Comparison of ENCODE assay signal across 8 mouse cellular contexts in the genomic region with DNA sequence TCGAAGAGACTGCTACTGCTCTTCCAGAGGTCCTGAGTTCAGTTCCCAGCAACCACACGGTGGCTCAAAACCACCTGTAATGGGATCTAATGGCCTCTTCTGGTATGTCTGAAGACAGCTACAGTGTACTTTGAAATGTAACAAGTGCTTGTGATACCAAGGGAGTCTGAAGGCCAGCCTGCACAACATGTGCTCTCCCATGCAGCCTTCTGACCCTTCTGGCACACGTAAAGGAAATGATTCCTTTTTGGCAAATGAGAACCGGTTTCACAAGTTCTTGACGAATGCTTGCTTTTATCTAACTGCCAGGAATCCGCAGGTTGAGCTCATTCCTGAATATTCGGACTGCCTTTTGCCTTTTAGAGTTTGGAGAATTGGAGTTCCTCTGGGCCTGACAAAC. TPM values are rescaled to one million over a fixed set of nuclear protein-coding genes. Genes with fewer than 3 reads are reported as not detected.
DNase-seq lines count a peak whose midpoint lies in the region; ATAC-seq and TF ChIP-seq lines count a peak whose summit lies in the region.

No protein-coding gene starts in this region.

- no peak for TF ChIP-seq CTCF in forebrain, postnatal 0 days (IDR thresholded peaks at IDR 0.05; ENCODE audit: low read depth)

- peak overlapping the region; percentile 51 for H3K4me2 ChIP-seq in forebrain, postnatal 0 days (ENCODE audit: low read depth)
- peak overlapping the region; percentile 76 for H3K4me2 ChIP-seq in limb, embryonic 13.5 days (replicated peaks)
- peak overlapping the region; percentile 59 for H3K4me2 ChIP-seq in neural tube, embryonic 12.5 days (replicated peaks)

- no peaks in the 10 kb centered on the region for H3K27me3 ChIP-seq in megakaryocyte, embryonic 14.5 days (replicated peaks)
- H3K27me3 ChIP-seq in forebrain, postnatal 0 days (ENCODE audit: insufficient read depth, low read length), result no peaks in the 10 kb centered on the region
- H3K27me3 ChIP-seq in limb, embryonic 13.5 days, result no peaks in the 10 kb centered on the region
- no peaks in the 10 kb centered on the region for H3K27me3 ChIP-seq in neural tube, embryonic 12.5 days (replicated peaks)

- H3K9ac ChIP-seq in forebrain, postnatal 0 days, result peak overlapping the region; percentile 47
- H3K9ac ChIP-seq in limb, embryonic 13.5 days, result peak overlapping the region; percentile 76
- peak overlapping the region; percentile 42; the same call in 1 of the 2 replicates for H3K9ac ChIP-seq in neural tube, embryonic 12.5 days

- H3K9me3 ChIP-seq in megakaryocyte, embryonic 14.5 days, result no peaks in the 10 kb centered on the region
- no peaks in the 10 kb centered on the region for H3K9me3 ChIP-seq in forebrain, postnatal 0 days (ENCODE audit: low read length)
- no peaks in the 10 kb centered on the region for H3K9me3 ChIP-seq in limb, embryonic 13.5 days
- H3K9me3 ChIP-seq in neural tube, embryonic 12.5 days, result no peaks in the 10 kb centered on the region

- ATAC-seq in megakaryocyte, adult 5-6 weeks (ENCODE audit: poor library complexity, severe bottlenecking), result no peak
- ATAC-seq in forebrain, postnatal 0 days, result no peak
- no peak for ATAC-seq in limb, embryonic 13.5 days (ENCODE audit: low FRiP score, low read depth)
- ATAC-seq in neural tube, embryonic 12.5 days (ENCODE audit: low FRiP score, low read depth), result no peak

- no peak for DNase-seq in forebrain, postnatal 0 days
- no peak for DNase-seq in adrenal gland, adult 18-20 months (ENCODE audit: low spot score in 2 of 2)
- no peak for DNase-seq in adrenal gland, postnatal 25 days
- DNase-seq in urinary bladder, postnatal 25 days (ENCODE audit: low spot score), result no peak

- H3K36me3 ChIP-seq in megakaryocyte, embryonic 14.5 days (replicated peaks; ENCODE audit: low read length), result no peaks in the 10 kb centered on the region
- no peaks in the 10 kb centered on the region for H3K36me3 ChIP-seq in forebrain, postnatal 0 days (ENCODE audit: insufficient read depth)
- H3K36me3 ChIP-seq in limb, embryonic 13.5 days, result no peaks in the 10 kb centered on the region
- no peaks in the 10 kb centered on the region for H3K36me3 ChIP-seq in neural tube, embryonic 12.5 days

- 52% methylated on average over 7 of the region's 7 CpGs for WGBS in forebrain, postnatal 0 days
- 34% methylated on average over 7 of the region's 7 CpGs for WGBS in limb, embryonic 13.5 days
- 55% methylated on average over 7 of the region's 7 CpGs for WGBS in neural tube, embryonic 12.5 days

- no peak overlapping the region for H3K27ac ChIP-seq in forebrain, postnatal 0 days (ENCODE audit: low read depth, low read length)
- peak overlapping the region; percentile 83; the same call in 1 of the 2 replicates for H3K27ac ChIP-seq in limb, embryonic 13.5 days
- no peak overlapping the region for H3K27ac ChIP-seq in neural tube, embryonic 12.5 days

- peaks cover 54% of the 10 kb centered on the region for H3K4me1 ChIP-seq in megakaryocyte, embryonic 14.5 days
- 0 out of 2 replicates have a peak, but pooled peaks cover 3% of the 10 kb centered on the region for H3K4me1 ChIP-seq in forebrain, postnatal 0 days (ENCODE audit: insufficient read depth)
- peaks cover 16% of the 10 kb centered on the region for H3K4me1 ChIP-seq in limb, embryonic 13.5 days
- peaks cover 10% of the 10 kb centered on the region for H3K4me1 ChIP-seq in neural tube, embryonic 12.5 days

- peak overlapping the region; percentile 92 for H3K4me3 ChIP-seq in megakaryocyte, embryonic 14.5 days (replicated peaks)
- peak overlapping the region; percentile 27; the same call in 1 of the 2 replicates for H3K4me3 ChIP-seq in forebrain, postnatal 0 days (ENCODE audit: low read depth, low read length)
- H3K4me3 ChIP-seq in limb, embryonic 13.5 days, result peak overlapping the region; percentile 46
- 0 out of 2 replicates have a peak overlapping the region, but pooled peaks have one; percentile 24 for H3K4me3 ChIP-seq in neural tube, embryonic 12.5 days

RNA-seq across cellular contexts. Expression of a gene that starts 4.4 kb away (rescaled TPM):
- polyA plus RNA-seq in megakaryocyte, embryonic 14.5 days (2012; ENCODE audit: insufficient read depth, low replicate concordance), result 44.8 and 144 TPM in 2 replicates
- 45.3 and 50.5 TPM in 2 replicates for total RNA-seq in megakaryocyte, adult 5-6 weeks (2015)
- total RNA-seq in megakaryocyte, adult 5-6 weeks (2017), result 38.1 and 52.6 TPM in 2 replicates
- total RNA-seq in forebrain, postnatal 0 days (2014; rRNA removed), result 66.5 and 81.2 TPM in 2 replicates
- polyA plus RNA-seq in forebrain, postnatal 0 days (2015; fragmentation: Nextera tagmentation; extraction: Ambion mirVana), result 118 and 155 TPM in 2 replicates
- 129 and 141 TPM in 2 replicates for polyA plus RNA-seq in limb, embryonic 13.5 days (2015; fragmentation: Nextera tagmentation; extraction: Ambion mirVana)
- 121 and 122 TPM in 2 replicates for polyA plus RNA-seq in neural tube, embryonic 12.5 days (2016; fragmentation: Nextera tagmentation; extraction: Ambion mirVana)
- total RNA-seq in adrenal gland, adult 18-20 months (2021), result 10 to 100 TPM; 53.3 to 68.6 TPM
- 68.0 and 76.9 TPM in 2 replicates for total RNA-seq in adrenal gland, postnatal 25 days (2021)

RNA-seq across cellular contexts. Expression of a gene that starts 8.5 kb away (rescaled TPM):
- polyA plus RNA-seq in megakaryocyte, embryonic 14.5 days (2012; ENCODE audit: insufficient read depth, low replicate concordance), result 373 and 587 TPM in 2 replicates
- total RNA-seq in megakaryocyte, adult 5-6 weeks (2015), result 319 and 341 TPM in 2 replicates
- 548 and 571 TPM in 2 replicates for total RNA-seq in megakaryocyte, adult 5-6 weeks (2017)
- 324 and 364 TPM in 2 replicates for total RNA-seq in forebrain, postnatal 0 days (2014; rRNA removed)
- polyA plus RNA-seq in forebrain, postnatal 0 days (2015; fragmentation: Nextera tagmentation; extraction: Ambion mirVana), result 350 and 374 TPM in 2 replicates
- 415 TPM in 2 replicates for polyA plus RNA-seq in limb, embryonic 13.5 days (2015; fragmentation: Nextera tagmentation; extraction: Ambion mirVana)
- 734 and 808 TPM in 2 replicates for polyA plus RNA-seq in neural tube, embryonic 12.5 days (2016; fragmentation: Nextera tagmentation; extraction: Ambion mirVana)
- total RNA-seq in adrenal gland, adult 18-20 months (2021), result 100 to 1,000 TPM; 254 to 336 TPM
- total RNA-seq in adrenal gland, postnatal 25 days (2021), result 304 and 331 TPM in 2 replicates

RNA-seq across cellular contexts. Expression of a gene that starts 20.6 kb away (rescaled TPM):
- polyA plus RNA-seq in megakaryocyte, embryonic 14.5 days (2012; ENCODE audit: insufficient read depth, low replicate concordance), result 12.9 and 15.1 TPM in 2 replicates
- total RNA-seq in megakaryocyte, adult 5-6 weeks (2015), result 50.8 and 63.1 TPM in 2 replicates
- total RNA-seq in megakaryocyte, adult 5-6 weeks (2017), result 19.2 and 35.5 TPM in 2 replicates
- total RNA-seq in forebrain, postnatal 0 days (2014; rRNA removed), result 70.7 and 88.2 TPM in 2 replicates
- 74.4 and 75.9 TPM in 2 replicates for polyA plus RNA-seq in forebrain, postnatal 0 days (2015; fragmentation: Nextera tagmentation; extraction: Ambion mirVana)
- polyA plus RNA-seq in limb, embryonic 13.5 days (2015; fragmentation: Nextera tagmentation; extraction: Ambion mirVana), result 51.8 and 56.1 TPM in 2 replicates
- polyA plus RNA-seq in neural tube, embryonic 12.5 days (2016; fragmentation: Nextera tagmentation; extraction: Ambion mirVana), result 57.6 and 57.7 TPM in 2 replicates
- total RNA-seq in adrenal gland, adult 18-20 months (2021), result 10 to 100 TPM; 30.0 to 47.2 TPM
- total RNA-seq in adrenal gland, postnatal 25 days (2021), result 54.7 and 55.8 TPM in 2 replicates

RNA-seq across cellular contexts. Expression of a gene that starts 30.6 kb away (rescaled TPM):
- polyA plus RNA-seq in megakaryocyte, embryonic 14.5 days (2012; ENCODE audit: insufficient read depth, low replicate concordance), result 10.1 and 21.6 TPM in 2 replicates
- total RNA-seq in megakaryocyte, adult 5-6 weeks (2015), result 8.5 and 10.3 TPM in 2 replicates
- 5.8 and 9.0 TPM in 2 replicates for total RNA-seq in megakaryocyte, adult 5-6 weeks (2017)
- 5.6 and 7.9 TPM in 2 replicates for total RNA-seq in forebrain, postnatal 0 days (2014; rRNA removed)
- polyA plus RNA-seq in forebrain, postnatal 0 days (2015; fragmentation: Nextera tagmentation; extraction: Ambion mirVana), result 6.7 and 8.4 TPM in 2 replicates
- polyA plus RNA-seq in limb, embryonic 13.5 days (2015; fragmentation: Nextera tagmentation; extraction: Ambion mirVana), result 16.7 and 17.1 TPM in 2 replicates
- polyA plus RNA-seq in neural tube, embryonic 12.5 days (2016; fragmentation: Nextera tagmentation; extraction: Ambion mirVana), result 14.4 and 16.1 TPM in 2 replicates
- 10 to 100 TPM; 20.9 to 24.6 TPM for total RNA-seq in adrenal gland, adult 18-20 months (2021)
- total RNA-seq in adrenal gland, postnatal 25 days (2021), result 40.0 and 41.3 TPM in 2 replicates

RNA-seq across cellular contexts. Expression of a gene that starts 35.5 kb away (rescaled TPM):
- polyA plus RNA-seq in megakaryocyte, embryonic 14.5 days (2012; ENCODE audit: insufficient read depth, low replicate concordance), result 2.5 and 6.0 TPM in 2 replicates
- total RNA-seq in megakaryocyte, adult 5-6 weeks (2015), result 0.80 and 1.3 TPM in 2 replicates
- 0.45 and 2.9 TPM in 2 replicates for total RNA-seq in megakaryocyte, adult 5-6 weeks (2017)
- total RNA-seq in forebrain, postnatal 0 days (2014; rRNA removed), result 23.4 and 26.4 TPM in 2 replicates
- polyA plus RNA-seq in forebrain, postnatal 0 days (2015; fragmentation: Nextera tagmentation; extraction: Ambion mirVana), result 17.3 and 17.9 TPM in 2 replicates
- 31.1 and 32.4 TPM in 2 replicates for polyA plus RNA-seq in limb, embryonic 13.5 days (2015; fragmentation: Nextera tagmentation; extraction: Ambion mirVana)
- 15.1 and 16.8 TPM in 2 replicates for polyA plus RNA-seq in neural tube, embryonic 12.5 days (2016; fragmentation: Nextera tagmentation; extraction: Ambion mirVana)
- 1 to 10 TPM; 6.3 to 7.7 TPM for total RNA-seq in adrenal gland, adult 18-20 months (2021)
- 11.1 and 13.7 TPM in 2 replicates for total RNA-seq in adrenal gland, postnatal 25 days (2021)

Comparison
In these comparisons a context has a peak if more than half of its experiments do, and no peak if none do; other contexts are left out.
1. H3K4me3 ChIP-seq: peak in every context shown above with its lines; median percentile 92 in megakaryocyte, embryonic 14.5 days; 46 in limb, embryonic 13.5 days; 27 in forebrain, postnatal 0 days; 24 in neural tube, embryonic 12.5 days.